In the genomic region with DNA sequence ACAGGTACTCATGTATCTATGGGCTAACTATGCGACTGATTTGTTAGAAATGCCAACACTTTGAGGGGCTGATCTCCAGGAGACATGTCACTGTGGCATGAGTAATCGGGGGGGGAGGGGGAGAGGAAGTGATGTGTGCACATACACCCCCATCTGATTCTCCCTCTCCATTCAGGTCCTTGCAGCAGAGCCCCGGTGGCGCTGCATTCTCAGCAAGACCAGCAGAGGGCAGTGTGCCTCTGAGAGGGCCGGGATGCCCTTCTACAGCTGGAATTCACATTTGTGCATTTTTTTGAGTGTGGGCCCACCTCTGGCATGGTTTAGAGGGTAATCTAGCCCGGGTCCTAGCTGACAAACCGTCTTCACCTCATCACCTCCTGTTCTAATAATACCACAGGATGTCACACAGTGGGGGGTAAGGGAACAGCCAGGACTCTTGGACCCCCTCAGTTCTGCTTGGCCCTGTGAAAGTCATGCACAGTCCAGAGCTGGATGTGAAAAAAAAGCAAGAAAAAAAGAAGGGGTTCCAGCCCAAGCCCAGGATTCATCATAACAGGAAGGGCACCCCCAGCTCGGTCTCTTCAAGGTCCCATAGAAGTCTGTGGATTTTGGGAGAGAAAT, we compare ENCODE assay signal across 8 mouse cellular contexts.
DNase-seq lines count a peak whose midpoint lies in the region; ATAC-seq and TF ChIP-seq lines count a peak whose summit lies in the region.

No protein-coding gene starts in this region.

- H3K4me3 ChIP-seq in cerebellum, adult 2 months (replicated peaks; ENCODE audit: insufficient read depth, low read depth, low read length) = no peak overlapping the region
- no peak overlapping the region for H3K4me3 ChIP-seq in hindbrain, embryonic 14.5 days (replicated peaks; ENCODE audit: low read length)
- no peak overlapping the region for H3K4me3 ChIP-seq in small intestine, adult 2 months (ENCODE audit: low read depth, low read length)

- no peak overlapping the region for H3K4me2 ChIP-seq in hindbrain, embryonic 14.5 days (replicated peaks)

- no peaks in the 10 kb centered on the region for H3K4me1 ChIP-seq in cerebellum, adult 2 months (ENCODE audit: control insufficient read depth, insufficient read depth, low read length)
- H3K4me1 ChIP-seq in hindbrain, embryonic 14.5 days (replicated peaks; ENCODE audit: control insufficient read depth, insufficient read depth, low read length) = 0 out of 2 replicates have a peak, but pooled peaks cover 4% of the 10 kb centered on the region
- no peaks in the 10 kb centered on the region for H3K4me1 ChIP-seq in small intestine, adult 2 months (ENCODE audit: control insufficient read depth, insufficient read depth, insufficient read length, low read length)

- H3K36me3 ChIP-seq in hindbrain, embryonic 14.5 days (replicated peaks; ENCODE audit: control insufficient read depth, insufficient read depth) = no peaks in the 10 kb centered on the region
- H3K36me3 ChIP-seq in small intestine, adult 2 months (ENCODE audit: control insufficient read depth, insufficient read depth, low read length) = no peaks in the 10 kb centered on the region

- WGBS in cerebellum, adult 2 months = 15% methylated on average over 8 of the region's 8 CpGs
- 22% methylated on average over 8 of the region's 8 CpGs for WGBS in hindbrain, embryonic 14.5 days
- WGBS in small intestine, adult 2 months = 21% methylated on average over 8 of the region's 8 CpGs

- H3K9me3 ChIP-seq in hindbrain, embryonic 14.5 days (ENCODE audit: control insufficient read depth, low read length) = no peaks in the 10 kb centered on the region

- H3K27ac ChIP-seq in cerebellum, adult 2 months (ENCODE audit: insufficient read depth, low read length) = no peak overlapping the region
- no peak overlapping the region for H3K27ac ChIP-seq in hindbrain, embryonic 14.5 days
- H3K27ac ChIP-seq in small intestine, adult 2 months (ENCODE audit: insufficient read depth, low read depth, low read length) = no peak overlapping the region

- ATAC-seq in hindbrain, embryonic 14.5 days (ENCODE audit: low FRiP score) = peak; percentile 59
- ATAC-seq in megakaryocyte progenitor cell, adult 5-6 weeks (replicated peaks; ENCODE audit: poor library complexity) = peak; percentile 76
- ATAC-seq in erythroblast, adult 5-6 weeks (replicated peaks; ENCODE audit: low FRiP score, poor library complexity, severe bottlenecking) = no peak

- H3K27me3 ChIP-seq in cerebellum, adult 2 months (ENCODE audit: control insufficient read depth, insufficient read depth, low read length) = no peaks in the 10 kb centered on the region
- no peaks in the 10 kb centered on the region for H3K27me3 ChIP-seq in hindbrain, embryonic 14.5 days (ENCODE audit: control insufficient read depth, insufficient read depth, low read length)
- H3K27me3 ChIP-seq in small intestine, adult 2 months (ENCODE audit: control insufficient read depth, insufficient read depth, low read length) = no peaks in the 10 kb centered on the region

- no peak overlapping the region for H3K9ac ChIP-seq in hindbrain, embryonic 14.5 days

- peak; percentile 81 for TF ChIP-seq CTCF in cerebellum, adult 2 months (IDR thresholded peaks at IDR 0.05; ENCODE audit: borderline replicate concordance, insufficient read depth, low read depth, low read length)
- TF ChIP-seq CTCF in small intestine, adult 2 months (IDR thresholded peaks at IDR 0.05; ENCODE audit: extremely low read depth, insufficient read length, insufficient replicate concordance, low read depth, low read length) = peak; percentile 58; the same call in 1 of the 2 replicates

- peak; percentile 60 for DNase-seq in ZHBTc4 (ENCODE audit: low read depth, low spot score)
- peak; percentile 35 to 56 for DNase-seq in cerebellum, adult 2 months
- DNase-seq in frontal cortex, postnatal 10 days (ENCODE audit: low spot score in 2 of 2) = peak; percentile 41 to 77
- DNase-seq in hindbrain, embryonic 14.5 days (ENCODE audit: low spot score) = peak; percentile 81
- DNase-seq in left cerebral cortex, adult 11 months (ENCODE audit: low spot score) = peak; percentile 27

- TF ChIP-seq POLR2A in cerebellum, adult 2 months (IDR thresholded peaks at IDR 0.05; ENCODE audit: borderline replicate concordance, insufficient read depth, low read length) = no peak
- no peak for TF ChIP-seq POLR2A in small intestine, adult 2 months (IDR thresholded peaks at IDR 0.05; ENCODE audit: low read depth, low read length)

Comparison
In these comparisons a context has a peak if more than half of its experiments do, and no peak if none do; other contexts are left out.
1. DNase-seq: peak in every context shown above with its lines; median percentile 81 in hindbrain, embryonic 14.5 days; 60 in ZHBTc4; 59 in frontal cortex, postnatal 10 days; 46 in cerebellum, adult 2 months; 27 in left cerebral cortex, adult 11 months.